In genomic region chr8:118289091-118289490, GRCm38 (mm10) we compare ENCODE assay signal across 15 mouse cellular contexts. TPM values are rescaled to one million over a fixed set of nuclear protein-coding genes. Genes with fewer than 3 reads are reported as not detected.
"Had no signal": no experiment of that assay in that cellular context is flagged by ENCODE, and none has a peak within 500 bp of the region (broad histone marks: within the 10 kb centered on the region; RNA-seq: fewer than 3 reads in every experiment).

No protein-coding gene starts in this region.

- H3K4me3 ChIP-seq: limb, embryonic 12.5 days; liver, embryonic 13.5 days; lung, embryonic 15.5 days; megakaryocyte, embryonic 14.5 days; midbrain, embryonic 12.5 days; neural tube, embryonic 15.5 days had no signal

- H3K27ac ChIP-seq: limb, embryonic 12.5 days; liver, embryonic 13.5 days; lung, embryonic 15.5 days; macrophage; midbrain, embryonic 12.5 days; neural tube, embryonic 15.5 days had no signal

- ATAC-seq: liver, postnatal 0 days; midbrain, embryonic 16.5 days had no signal

- H3K4me2 ChIP-seq: limb, embryonic 12.5 days; liver, embryonic 13.5 days; lung, embryonic 15.5 days; midbrain, embryonic 12.5 days; neural tube, embryonic 15.5 days had no signal

- H3K9me3 ChIP-seq: limb, embryonic 12.5 days; liver, embryonic 13.5 days; lung, embryonic 15.5 days; midbrain, embryonic 12.5 days; neural tube, embryonic 15.5 days had no signal

- H3K4me1 ChIP-seq: liver, embryonic 13.5 days; megakaryocyte, embryonic 14.5 days had no signal

- H3K27me3 ChIP-seq: neural tube, embryonic 15.5 days had no signal

- DNase-seq: kidney, adult 8-10 months; liver; liver, embryonic 13.5 days; liver, postnatal 0 days; lung, postnatal 14 days; right cerebral cortex, adult 18-20 months; right cerebral cortex, postnatal 25 days; thymus, postnatal 36 days had no signal

- H3K36me3 ChIP-seq: limb, embryonic 12.5 days; liver, embryonic 13.5 days; lung, embryonic 15.5 days; midbrain, embryonic 12.5 days; neural tube, embryonic 15.5 days had no signal

- H3K9ac ChIP-seq: limb, embryonic 12.5 days; liver, embryonic 13.5 days; liver, postnatal 0 days; lung, embryonic 15.5 days; midbrain, embryonic 12.5 days; neural tube, embryonic 15.5 days had no signal

RNA-seq across cellular contexts. Expression of gene Cdh13, which starts 5.6 kb away (rescaled TPM):
- polyA plus RNA-seq: macrophage had no signal
